Mouse (Mus musculus): ENCODE data around the gene Ndufaf3.

- TF ChIP-seq CTCF (IDR thresholded peaks at IDR 0.05; ENCODE audit: control insufficient read depth, insufficient read depth, low read length) = no peak
- TF ChIP-seq POLR2A (IDR thresholded peaks at IDR 0.05; ENCODE audit: borderline replicate concordance, control insufficient read depth, low read depth, low read length) = no peak
Observed at GRCm38 (mm10) chr9:108568511-108568921, 1.3 kb upstream of the Ndufaf3 start.
